Mouse (Mus musculus): Measurements from ENCODE around the gene Tfam.

GRCm38 (mm10) chr10:71285126-71285580, 47.1 kb upstream of the Tfam start, which contains the start of gene Ube2d1:
- no peak for TF ChIP-seq EP300 (IDR thresholded peaks at IDR 0.05; ENCODE audit: low read depth)
- TF ChIP-seq CTCF (IDR thresholded peaks at IDR 0.05; ENCODE audit: low read depth): no peak
